ENCODE assay signal across 8 mouse cellular contexts in the genomic region with DNA sequence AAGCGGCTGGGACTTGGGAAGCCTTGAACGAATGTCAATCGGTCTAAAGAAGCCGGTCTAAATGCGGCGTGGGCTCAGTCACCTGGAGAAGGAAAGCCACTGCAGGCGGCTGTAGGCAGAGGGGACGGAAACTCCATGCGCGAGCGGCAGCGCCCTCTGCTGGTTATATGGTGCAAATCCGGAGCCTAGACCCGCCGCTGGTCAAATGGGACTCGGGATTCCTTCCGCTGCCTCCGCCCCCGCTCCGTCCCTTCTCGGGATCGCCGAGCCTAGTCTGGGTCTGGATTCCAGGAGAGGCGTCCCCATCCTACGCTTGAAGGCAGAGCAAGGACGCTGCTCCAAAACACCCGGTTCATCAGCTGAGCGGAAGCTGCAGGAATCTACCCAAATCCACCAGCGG. TPM values are rescaled to one million over a fixed set of nuclear protein-coding genes. Genes with fewer than 3 reads are reported as not detected.
DNase-seq lines count a peak whose midpoint lies in the region; ATAC-seq and TF ChIP-seq lines count a peak whose summit lies in the region.

No protein-coding gene starts in this region.

- WGBS in hindbrain, embryonic 10.5 days, result under 1% methylated on average over 29 of the region's 29 CpGs
- WGBS in lung, embryonic 15.5 days, result under 1% methylated on average over 29 of the region's 29 CpGs
- WGBS in olfactory bulb, adult 2 months, result 0% methylated on average over 29 of the region's 29 CpGs

- TF ChIP-seq POLR2A in olfactory bulb, adult 2 months (IDR thresholded peaks at IDR 0.05; ENCODE audit: insufficient read depth, low read depth, low read length), result peak; percentile 74

- H3K36me3 ChIP-seq in hindbrain, embryonic 10.5 days, result no peaks in the 10 kb centered on the region
- H3K36me3 ChIP-seq in lung, embryonic 15.5 days, result no peaks in the 10 kb centered on the region

- DNase-seq in MEL-GATA-1-ER (ENCODE audit: extremely low read depth, low read depth), result peak; percentile 58
- peak; percentile 97 for DNase-seq in cerebellum, adult 8-10 months
- peak; percentile 94 for DNase-seq in hindbrain, embryonic 10.5 days (ENCODE audit: low spot score)
- peak; percentile 75 for DNase-seq in layer of hippocampus, adult 9-10 months (ENCODE audit: low spot score)
- peak; percentile 46 to 62 for DNase-seq in thymus, adult 18-20 months

- H3K9ac ChIP-seq in lung, embryonic 15.5 days, result peak overlapping the region; percentile 54

- H3K27ac ChIP-seq in hindbrain, embryonic 10.5 days, result no peak overlapping the region
- H3K27ac ChIP-seq in lung, embryonic 15.5 days, result no peak overlapping the region
- H3K27ac ChIP-seq in olfactory bulb, adult 2 months (ENCODE audit: insufficient read depth, low read depth, low read length), result peak overlapping the region; percentile 95

- H3K9me3 ChIP-seq in hindbrain, embryonic 10.5 days, result no peaks in the 10 kb centered on the region
- no peaks in the 10 kb centered on the region for H3K9me3 ChIP-seq in lung, embryonic 15.5 days

- H3K27me3 ChIP-seq in hindbrain, embryonic 10.5 days (ENCODE audit: insufficient read depth, poor library complexity, severe bottlenecking), result peaks cover 84% of the 10 kb centered on the region
- peaks cover 41% of the 10 kb centered on the region for H3K27me3 ChIP-seq in lung, embryonic 15.5 days

- peaks cover 42% of the 10 kb centered on the region for H3K4me1 ChIP-seq in hindbrain, embryonic 10.5 days (replicated peaks)
- peaks cover 35% of the 10 kb centered on the region for H3K4me1 ChIP-seq in lung, embryonic 15.5 days
- H3K4me1 ChIP-seq in olfactory bulb, adult 2 months (ENCODE audit: control insufficient read depth, insufficient read depth, low read length), result peaks cover 17% of the 10 kb centered on the region

- peak overlapping the region; percentile 73 for H3K4me3 ChIP-seq in hindbrain, embryonic 10.5 days
- peak overlapping the region; percentile 53 for H3K4me3 ChIP-seq in lung, embryonic 15.5 days
- H3K4me3 ChIP-seq in olfactory bulb, adult 2 months (ENCODE audit: insufficient read depth, low read depth, low read length), result peak overlapping the region; percentile 82

- TF ChIP-seq CTCF in olfactory bulb, adult 2 months (IDR thresholded peaks at IDR 0.05; ENCODE audit: insufficient read depth, low read depth, low read length), result peak; percentile 90

- ATAC-seq in frontal cortex, adult (ENCODE audit: low TSS enrichment), result peak; percentile 50
- ATAC-seq in lung, embryonic 15.5 days (ENCODE audit: borderline replicate concordance, extremely low read depth, low FRiP score, low TSS enrichment), result peak; percentile 66

- peak overlapping the region; percentile 99 for H3K4me2 ChIP-seq in lung, embryonic 15.5 days

RNA-seq across cellular contexts. Expression of gene Creb3l1, which starts 34.2 kb away (rescaled TPM):
- 1.00 and 1.9 TPM in 2 replicates for polyA plus RNA-seq in hindbrain, embryonic 10.5 days (2016; fragmentation: Nextera tagmentation; extraction: Ambion mirVana)
- 11.4 and 11.5 TPM in 2 replicates for polyA plus RNA-seq in lung, embryonic 15.5 days (2015; fragmentation: Nextera tagmentation; extraction: Ambion mirVana)
- not detected in 2 replicates for polyA plus RNA-seq in olfactory bulb, adult 2 months (2012; ENCODE audit: insufficient read depth, insufficient read length, low replicate concordance, missing spikeins)

RNA-seq across cellular contexts. Expression of gene Phf21a, which starts 34.4 kb away (rescaled TPM):
- polyA plus RNA-seq in hindbrain, embryonic 10.5 days (2016; fragmentation: Nextera tagmentation; extraction: Ambion mirVana), result 35.3 and 38.1 TPM in 2 replicates
- polyA plus RNA-seq in lung, embryonic 15.5 days (2015; fragmentation: Nextera tagmentation; extraction: Ambion mirVana), result 22.5 and 29.9 TPM in 2 replicates
- 643 TPM in 1 of 2 replicates, not detected in the other for polyA plus RNA-seq in olfactory bulb, adult 2 months (2012; ENCODE audit: insufficient read depth, insufficient read length, low replicate concordance, missing spikeins)
